Mouse (Mus musculus) layer of hippocampus, adult 11-12 months (tissue): ENCODE results near the gene Sh3bgrl3.

Experiments used
- DNase-seq: peaks from one replicate; pipeline ENCODE4 v3.0.0; 2022; ENCODE audit warnings: low spot score

Sh3bgrl3 gene

DNA sequence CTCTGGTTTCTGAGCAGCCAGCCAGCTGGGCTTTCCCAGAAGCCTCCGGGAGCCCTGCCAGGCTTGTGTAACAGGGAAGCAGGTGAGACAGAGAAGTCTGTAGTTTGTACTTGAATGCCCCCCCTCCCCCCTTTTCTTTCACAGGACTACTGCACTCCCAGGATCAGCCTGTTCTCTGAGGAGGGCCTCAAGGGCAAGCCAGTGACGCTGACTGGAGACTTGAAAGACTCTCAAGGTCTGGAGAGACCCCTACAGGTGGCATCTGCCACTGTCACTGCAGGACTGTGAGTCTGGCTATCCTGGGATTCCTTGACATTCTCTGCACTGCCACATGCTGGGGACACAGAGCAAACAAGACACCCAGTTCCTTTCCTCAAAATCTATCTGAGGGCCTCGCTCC lies 49.9 kb downstream of the Sh3bgrl3 start:
- DNase-seq: peak; percentile 66
